Mouse (Mus musculus) liver, postnatal 0 days (tissue): ENCODE measurements around the gene Gm11985. TPM values are rescaled to one million over a fixed set of nuclear protein-coding genes. Genes with fewer than 3 reads are reported as not detected.
"Not testable (repeated sequence)": the region's sequence is repeated elsewhere in the genome, so short reads cannot be mapped to it uniquely, and the experiment has no call there.

Source experiments
- ATAC-seq: fragments of 200-750 bp; cut with Nextera tagmentation; 2 replicates; pipeline ENCODE4 v1.8.0; 2017; ENCODE audit warnings: mild to moderate bottlenecking, moderate library complexity
- DNase-seq: peaks from one replicate; pipeline ENCODE4 v3.0.0-alpha.2; 2016
- H3K27ac ChIP-seq: fragments of 300-500 bp; sonication (generic); 2 replicates; pipeline ENCODE4 v1.5.1; 2014; ENCODE audit warnings: antibody characterized with exemption, moderate library complexity, mild to moderate bottlenecking, low read depth
- H3K27me3 ChIP-seq: fragments of 300-500 bp; sonication (generic); 2 replicates; pipeline ENCODE4 v1.6.1; 2014; ENCODE audit warnings: low read length, control low read depth, mixed read lengths; ENCODE audit not compliant: insufficient read depth
- H3K36me3 ChIP-seq: fragments of 300-500 bp; sonication (generic); replicated peaks from 2 replicates; pipeline ENCODE4 v1.6.1; 2014; ENCODE audit warnings: mild to moderate bottlenecking, control low read depth, low read length, moderate library complexity, mixed read lengths; ENCODE audit not compliant: insufficient read depth
- H3K4me1 ChIP-seq: fragments of 300-500 bp; sonication (generic); 2 replicates; pipeline ENCODE4 v1.6.1; 2014; ENCODE audit warnings: antibody characterized with exemption, mild to moderate bottlenecking, control low read depth; ENCODE audit not compliant: insufficient read depth
- H3K4me2 ChIP-seq: fragments of 300-500 bp; sonication (generic); 2 replicates; pipeline ENCODE4 v1.6.1; 2014; ENCODE audit warnings: low read depth, mild to moderate bottlenecking, low read length, moderate library complexity, mixed read lengths
- H3K4me3 ChIP-seq: fragments of 300-500 bp; sonication (generic); 2 replicates; pipeline ENCODE4 v1.5.1; 2014; ENCODE audit warnings: low read depth, low read length
- H3K9ac ChIP-seq: fragments of 300-500 bp; sonication (generic); replicated peaks from 2 replicates; pipeline ENCODE4 v1.6.1; 2014; ENCODE audit warnings: mild to moderate bottlenecking, moderate library complexity
- H3K9me3 ChIP-seq: fragments of 300-500 bp; sonication (generic); 2 replicates; pipeline ENCODE4 v1.6.1; 2016; ENCODE audit warnings: mild to moderate bottlenecking, control low read depth, low read length, mixed read lengths
- CTCF ChIP-seq: sonication (generic); IDR thresholded peaks from 2 replicates; pipeline ENCODE4 v1.5.1; 2016; ENCODE audit warnings: antibody characterized with exemption, low read depth
- EP300 ChIP-seq: IDR thresholded peaks from 2 replicates; pipeline ENCODE4 v1.6.1; 2016; ENCODE audit warnings: antibody characterized with exemption, low read depth, mild to moderate bottlenecking
- WGBS: fragments of 180-500 bp; shearing (Covaris S2); extraction: QIAGEN DNeasy Blood & Tissue Kit; methylation state at CpG from one replicate; pipeline ENCODE4 v1.1.7; 2014; ENCODE audit not compliant: insufficient replicate concordance; 5-methylcytosine and 5-hydroxymethylcytosine counted together
- polyA plus RNA-seq: library from polyadenylated mRNA; unstranded; fragments of >200 nt; fragmentation: Nextera tagmentation; extraction: Ambion mirVana; gene quantifications from 2 replicates; pipeline ENCODE4 v1.2.1, GENCODE M21; 2015

Gene Gm11985
- polyA plus RNA-seq, 1 experiment from 2014 or later, result 0.11 TPM

DNA sequence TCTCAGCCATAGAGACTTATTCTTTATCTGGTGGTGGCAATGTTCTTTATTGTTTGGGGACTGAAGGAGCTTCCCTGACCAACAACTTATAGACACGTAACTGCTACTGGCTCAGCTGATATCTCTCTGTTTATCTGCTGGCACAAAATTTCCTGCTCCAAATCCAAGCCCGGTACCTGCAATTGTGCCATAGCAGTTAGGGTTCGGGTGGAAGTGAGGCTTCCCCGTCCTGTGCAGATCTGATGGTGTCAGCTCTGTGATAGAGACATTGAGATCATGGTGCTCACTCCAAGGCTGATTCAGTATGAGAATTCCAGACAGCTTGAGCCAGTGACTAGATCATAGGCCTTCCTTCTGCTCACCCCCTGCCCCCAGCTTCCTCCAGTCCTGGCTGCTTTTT lies 43.6 kb upstream of the Gm11985 start:
- ATAC-seq, result no peak

DNA sequence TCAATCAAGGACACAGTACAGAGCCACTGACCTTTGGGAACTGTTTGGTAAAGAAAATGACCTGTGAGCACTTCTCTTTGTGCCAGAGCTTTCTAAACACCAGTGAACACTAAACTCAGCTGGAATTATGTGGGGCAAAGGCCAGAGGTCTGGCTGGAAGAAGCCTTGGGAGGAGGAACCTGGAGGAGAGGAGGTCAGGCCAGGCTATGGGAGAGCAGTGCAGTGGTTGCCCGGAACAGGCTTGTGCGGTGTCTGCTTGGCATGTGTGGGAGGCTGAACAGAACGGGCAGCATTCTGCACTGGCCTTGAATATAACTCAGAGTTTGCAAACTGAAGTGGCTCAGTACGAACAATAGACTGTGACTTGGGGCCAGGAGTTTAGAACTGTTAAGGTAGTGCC lies 41.6 kb upstream of the Gm11985 start:
- Histone ChIP-seq H3K9ac (no peak overlapping the region), H3K4me2 (no peak overlapping the region), H3K4me3 (no peak overlapping the region), H3K36me3 (no peaks in the 10 kb centered on the region), H3K27ac (no peak overlapping the region), H3K4me1 (no peaks in the 10 kb centered on the region), H3K27me3 (no peaks in the 10 kb centered on the region), H3K9me3 (no peaks in the 10 kb centered on the region)
- WGBS, result 66% methylated on average over 4 of the region's 4 CpGs
- ATAC-seq, result no peak
- no peak for DNase-seq
- no peak for TF ChIP-seq EP300
- TF ChIP-seq CTCF, result no peak

More for the DNA sequence above, 43.6 kb upstream of the Gm11985 start:
- WGBS, result 65% methylated on average over 4 of the region's 4 CpGs
- Histone ChIP-seq H3K9me3 (no peaks in the 10 kb centered on the region), H3K9ac (no peak overlapping the region), H3K27ac (no peak overlapping the region), H3K36me3 (no peaks in the 10 kb centered on the region), H3K27me3 (no peaks in the 10 kb centered on the region), H3K4me2 (no peak overlapping the region), H3K4me3 (no peak overlapping the region), H3K4me1 (no peaks in the 10 kb centered on the region)
- no peak for DNase-seq
- TF ChIP-seq EP300, result no peak
- TF ChIP-seq CTCF, result no peak

DNA sequence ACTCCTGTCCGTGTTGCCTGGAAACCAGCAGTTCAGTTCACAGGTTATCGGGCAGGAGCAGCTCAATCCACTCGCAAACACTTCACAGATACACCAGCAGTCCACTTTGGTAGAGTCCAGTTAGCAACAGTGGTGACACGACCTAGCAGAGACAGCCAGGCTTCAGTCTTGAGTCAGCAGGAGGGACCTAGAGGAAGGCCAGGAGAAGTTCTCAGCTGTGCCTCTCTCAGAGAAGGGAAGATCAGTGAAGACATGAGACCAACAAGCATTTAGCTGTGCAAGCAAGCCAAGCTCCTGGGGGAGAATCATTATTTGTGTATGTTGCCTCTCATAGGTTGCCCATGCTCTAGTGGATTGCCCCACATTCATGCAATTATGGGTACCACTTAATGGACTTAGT lies 39.7 kb upstream of the Gm11985 start:
- no peak for ATAC-seq

DNA sequence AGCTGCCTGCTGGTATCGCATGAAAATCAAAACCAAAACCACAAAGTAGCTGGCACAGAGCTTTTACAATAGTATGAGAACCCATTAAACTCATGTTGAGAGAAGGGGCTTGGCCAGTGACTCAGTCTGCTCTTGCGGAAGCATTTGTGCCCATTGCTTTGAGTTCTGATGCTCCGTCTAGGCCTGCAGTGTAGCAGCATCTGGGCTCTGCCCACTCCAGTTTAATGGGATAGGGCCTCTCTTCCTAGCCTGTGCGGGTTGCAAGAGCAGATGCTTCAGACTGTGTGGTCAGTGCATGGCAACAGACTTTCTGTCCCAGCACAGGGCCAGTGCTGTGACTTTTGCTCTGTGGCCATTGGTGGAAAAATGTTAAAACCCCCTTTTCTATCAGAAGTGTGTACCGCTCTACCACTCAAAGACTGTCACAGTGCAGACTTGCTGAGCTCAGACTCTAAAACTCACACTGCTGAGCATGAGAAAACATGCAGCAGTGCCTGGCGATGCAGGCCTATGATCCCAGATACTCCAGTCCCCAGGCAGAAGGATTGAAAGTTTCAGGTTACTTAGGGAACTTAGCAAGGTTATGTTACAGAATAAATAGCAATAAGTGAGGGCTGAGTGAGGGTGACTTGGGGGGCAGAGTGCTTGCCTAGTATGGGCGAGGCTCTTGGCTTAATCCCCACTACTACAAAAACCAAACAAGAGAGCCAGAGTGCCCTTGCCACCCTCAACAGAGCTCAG lies 38.6 kb upstream of the Gm11985 start:
- Histone ChIP-seq H3K9me3 (no peaks in the 10 kb centered on the region), H3K4me3 (no peak overlapping the region), H3K4me1 (no peaks in the 10 kb centered on the region), H3K9ac (no peak overlapping the region), H3K36me3 (no peaks in the 10 kb centered on the region), H3K27ac (no peak overlapping the region), H3K4me2 (no peak overlapping the region), H3K27me3 (no peaks in the 10 kb centered on the region)
- no peak for ATAC-seq
- 75% methylated on average over 7 of the region's 7 CpGs for WGBS
- DNase-seq, result no peak
- TF ChIP-seq EP300 (no peak), CTCF (no peak)

More for the DNA sequence above, 39.7 kb upstream of the Gm11985 start:
- no peak overlapping the region for H3K9ac ChIP-seq
- no peak overlapping the region for H3K4me3 ChIP-seq
- no peaks in the 10 kb centered on the region for H3K9me3 ChIP-seq
- DNase-seq, result no peak
- no peaks in the 10 kb centered on the region for H3K27me3 ChIP-seq
- H3K27ac ChIP-seq, result no peak overlapping the region
- WGBS, result 74% methylated on average over 4 of the region's 4 CpGs
- H3K4me1 ChIP-seq, result no peaks in the 10 kb centered on the region
- TF ChIP-seq EP300 (no peak), CTCF (no peak)
- H3K36me3 ChIP-seq, result no peaks in the 10 kb centered on the region
- H3K4me2 ChIP-seq, result no peak overlapping the region

DNA sequence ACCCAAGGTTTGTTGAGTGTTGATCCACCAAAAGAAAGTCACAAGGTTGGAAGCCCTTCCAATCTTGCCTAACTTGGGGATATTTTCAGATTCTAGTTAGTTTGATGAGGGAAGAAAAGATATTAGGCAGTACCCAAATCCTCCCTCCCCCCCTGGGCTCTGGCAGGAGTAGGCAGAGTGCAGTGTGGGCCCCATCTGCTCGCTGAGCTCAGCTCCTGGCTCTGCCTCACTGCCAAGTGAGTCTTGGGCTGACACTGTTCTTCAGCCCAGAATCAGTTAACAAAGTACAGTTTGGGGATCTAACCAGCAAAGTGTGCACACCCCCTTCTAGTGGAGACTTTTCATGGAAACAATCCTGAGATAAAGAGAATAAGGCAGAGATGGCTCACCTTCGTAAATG lies 37.8 kb upstream of the Gm11985 start:
- Histone ChIP-seq H3K36me3 (no peaks in the 10 kb centered on the region), H3K9ac (no peak overlapping the region), H3K9me3 (no peaks in the 10 kb centered on the region), H3K4me2 (no peak overlapping the region), H3K27ac (no peak overlapping the region), H3K4me1 (no peaks in the 10 kb centered on the region), H3K4me3 (no peak overlapping the region), H3K27me3 (no peaks in the 10 kb centered on the region)
- ATAC-seq (no peak), DNase-seq (no peak)
- 72% methylated on average over 2 of the region's 2 CpGs for WGBS
- TF ChIP-seq EP300 (no peak), CTCF (no peak)

DNA sequence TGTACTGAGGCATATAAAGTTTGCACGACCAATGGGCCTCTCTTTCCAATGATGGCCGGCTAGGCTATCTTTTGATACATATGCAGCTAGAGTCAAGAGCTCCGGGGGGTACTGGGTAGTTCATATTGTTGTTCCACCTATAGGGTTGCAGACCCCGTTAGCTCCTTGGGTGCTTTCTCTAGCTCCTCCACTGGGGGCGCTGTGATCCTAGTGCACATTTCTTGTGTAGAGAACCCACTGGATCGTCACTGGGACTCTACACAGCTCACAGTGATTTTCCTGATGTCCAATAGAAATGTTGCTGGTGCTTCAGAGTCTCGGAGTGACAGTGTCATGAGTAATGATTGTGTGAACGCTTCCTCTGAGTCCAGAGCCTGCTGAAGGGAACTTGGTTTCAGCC lies 33.5 kb upstream of the Gm11985 start:
- not testable (repeated sequence) for DNase-seq, H3K9me3 ChIP-seq, H3K9ac ChIP-seq, H3K4me3 ChIP-seq, ATAC-seq, H3K4me1 ChIP-seq, H3K27me3 ChIP-seq, H3K36me3 ChIP-seq, H3K4me2 ChIP-seq, H3K27ac ChIP-seq
- TF ChIP-seq CTCF, result peak; percentile 31
- WGBS, result 66% methylated on average over 8 of the region's 8 CpGs
